Mouse (Mus musculus) midbrain, embryonic 13.5 days (tissue): ENCODE data around the gene Cnnm2. TPM values are rescaled to one million over a fixed set of nuclear protein-coding genes. Genes with fewer than 3 reads are reported as not detected.

Experiments used
- ATAC-seq: fragments of 200-750 bp; cut with Nextera tagmentation; 2 replicates; pipeline ENCODE4 v1.8.0; 2017; ENCODE audit warnings: mild to moderate bottlenecking, moderate TSS enrichment, moderate library complexity
- H3K27ac ChIP-seq: fragments of 300-500 bp; sonication (generic); 2 replicates; pipeline ENCODE4 v1.5.1; 2015; ENCODE audit warnings: inconsistent platforms, mild to moderate bottlenecking, moderate library complexity
- H3K27me3 ChIP-seq: fragments of 300-500 bp; sonication (generic); 2 replicates; pipeline ENCODE4 v1.6.1; 2015; ENCODE audit warnings: mild to moderate bottlenecking, inconsistent platforms
- H3K36me3 ChIP-seq: fragments of 300-500 bp; sonication (generic); 2 replicates; pipeline ENCODE4 v1.6.1; 2015; ENCODE audit warnings: mild to moderate bottlenecking, inconsistent platforms
- H3K4me1 ChIP-seq: fragments of 300-500 bp; sonication (generic); replicated peaks from 2 replicates; pipeline ENCODE4 v1.6.1; 2015; ENCODE audit warnings: inconsistent platforms
- H3K4me2 ChIP-seq: fragments of 300-500 bp; sonication (generic); replicated peaks from 2 replicates; pipeline ENCODE4 v1.6.1; 2015; ENCODE audit warnings: moderate library complexity, mild to moderate bottlenecking, inconsistent platforms
- H3K4me3 ChIP-seq: fragments of 300-500 bp; sonication (generic); replicated peaks from 2 replicates; pipeline ENCODE4 v1.5.1; 2015; ENCODE audit warnings: mild to moderate bottlenecking, inconsistent platforms
- H3K9ac ChIP-seq: fragments of 300-500 bp; sonication (generic); replicated peaks from 2 replicates; pipeline ENCODE4 v1.6.1; 2015; ENCODE audit warnings: mild to moderate bottlenecking, inconsistent platforms
- H3K9me3 ChIP-seq: fragments of 300-500 bp; sonication (generic); 2 replicates; pipeline ENCODE4 v1.6.1; 2016; ENCODE audit warnings: mild to moderate bottlenecking, inconsistent platforms
- WGBS: fragments of 180-500 bp; shearing (Covaris S2); methylation state at CpG from one replicate; pipeline ENCODE4 v1.1.7; 2015; 5-methylcytosine and 5-hydroxymethylcytosine counted together
- polyA plus RNA-seq: library from polyadenylated mRNA; unstranded; fragments of >200 nt; fragmentation: Nextera tagmentation; extraction: Ambion mirVana; gene quantifications from 2 replicates; pipeline ENCODE4 v1.2.1, GENCODE M21; 2015

Cnnm2 gene
- polyA plus RNA-seq, 1 experiment from 2014 or later = 7.5 TPM

- Histone ChIP-seq H3K27me3 (no peaks in the 10 kb centered on the region), H3K27ac (no peak overlapping the region), H3K4me2 (no peak overlapping the region), H3K9me3 (no peaks in the 10 kb centered on the region), H3K9ac (no peak overlapping the region), H3K4me1 (peaks cover 11% of the 10 kb centered on the region), H3K36me3 (no peaks in the 10 kb centered on the region), H3K4me3 (no peak overlapping the region)
- 90% methylated on average over 6 of the region's 6 CpGs for WGBS
- ATAC-seq = no peak
Observed at GRCm38 (mm10) chr19:46804751-46805150, 43.4 kb downstream of the Cnnm2 start.

- no peak for ATAC-seq
- 78% methylated on average over 9 of the region's 9 CpGs for WGBS
- no peaks in the 10 kb centered on the region for H3K36me3 ChIP-seq
Observed at GRCm38 (mm10) chr19:46805933-46806688, 44.7 kb downstream of the Cnnm2 start.

GRCm38 (mm10) chr19:46808261-46808660 is 46.9 kb downstream of the Cnnm2 start:
- ATAC-seq = no peak
- peaks cover 11% of the 10 kb centered on the region for H3K4me1 ChIP-seq
- WGBS = 97% methylated on average over 5 of the region's 5 CpGs
- no peaks in the 10 kb centered on the region for H3K36me3 ChIP-seq
- H3K9me3 ChIP-seq = no peaks in the 10 kb centered on the region
- no peak overlapping the region for H3K9ac ChIP-seq
- H3K27me3 ChIP-seq = no peaks in the 10 kb centered on the region
- no peak overlapping the region for H3K27ac ChIP-seq
- H3K4me2 ChIP-seq = no peak overlapping the region
- H3K4me3 ChIP-seq = no peak overlapping the region

More at GRCm38 (mm10) chr19:46805933-46806688, 44.7 kb downstream of the Cnnm2 start:
- Histone ChIP-seq H3K27ac (no peak overlapping the region), H3K27me3 (no peaks in the 10 kb centered on the region), H3K9ac (no peak overlapping the region), H3K9me3 (no peaks in the 10 kb centered on the region), H3K4me2 (no peak overlapping the region), H3K4me3 (no peak overlapping the region), H3K4me1 (peaks cover 11% of the 10 kb centered on the region)

- WGBS = 90% methylated on average over 5 of the region's 5 CpGs
- H3K4me2 ChIP-seq = no peak overlapping the region
Observed at GRCm38 (mm10) chr19:46809031-46809430, 47.6 kb downstream of the Cnnm2 start.

GRCm38 (mm10) chr19:46819276-46819675 is 57.9 kb downstream of the Cnnm2 start:
- Histone ChIP-seq H3K4me2 (no peak overlapping the region), H3K9me3 (no peaks in the 10 kb centered on the region), H3K27ac (no peak overlapping the region), H3K9ac (no peak overlapping the region), H3K27me3 (no peaks in the 10 kb centered on the region), H3K4me1 (peaks cover 14% of the 10 kb centered on the region; the same call in 1 of the 2 replicates), H3K4me3 (no peak overlapping the region), H3K36me3 (no peaks in the 10 kb centered on the region)
- WGBS = 77% methylated on average over 7 of the region's 7 CpGs
- no peak for ATAC-seq

More at GRCm38 (mm10) chr19:46809031-46809430, 47.6 kb downstream of the Cnnm2 start:
- H3K4me3 ChIP-seq = no peak overlapping the region
- H3K27ac ChIP-seq = no peak overlapping the region
- H3K27me3 ChIP-seq = no peaks in the 10 kb centered on the region
- H3K36me3 ChIP-seq = no peaks in the 10 kb centered on the region
- H3K4me1 ChIP-seq = peaks cover 7% of the 10 kb centered on the region
- H3K9ac ChIP-seq = no peak overlapping the region
- ATAC-seq = no peak
- H3K9me3 ChIP-seq = no peaks in the 10 kb centered on the region

GRCm38 (mm10) chr19:46822491-46822890 is 61.1 kb downstream of the Cnnm2 start:
- no peak overlapping the region for H3K9ac ChIP-seq
- H3K4me3 ChIP-seq = no peak overlapping the region
- H3K27ac ChIP-seq = no peak overlapping the region
- 90% methylated on average over 4 of the region's 4 CpGs for WGBS
- no peak overlapping the region for H3K4me2 ChIP-seq
- H3K27me3 ChIP-seq = no peaks in the 10 kb centered on the region
- ATAC-seq = no peak
- H3K9me3 ChIP-seq = no peaks in the 10 kb centered on the region
- peaks cover 13% of the 10 kb centered on the region; the same call in 1 of the 2 replicates for H3K4me1 ChIP-seq
- H3K36me3 ChIP-seq = no peaks in the 10 kb centered on the region

- Histone ChIP-seq H3K4me2 (no peak overlapping the region), H3K36me3 (no peaks in the 10 kb centered on the region), H3K9ac (no peak overlapping the region), H3K27me3 (no peaks in the 10 kb centered on the region), H3K4me1 (0 out of 2 replicates have a peak, but pooled peaks cover 4% of the 10 kb centered on the region), H3K9me3 (no peaks in the 10 kb centered on the region), H3K27ac (no peak overlapping the region), H3K4me3 (no peak overlapping the region)
- no peak for ATAC-seq
- WGBS = 82% methylated on average over 5 of the region's 5 CpGs
Observed at GRCm38 (mm10) chr19:46823759-46824158, 62.4 kb downstream of the Cnnm2 start.

GRCm38 (mm10) chr19:46824867-46825266 is 63.5 kb downstream of the Cnnm2 start:
- no peaks in the 10 kb centered on the region for H3K4me1 ChIP-seq
- no peak overlapping the region for H3K4me3 ChIP-seq
- ATAC-seq = no peak
- no peak overlapping the region for H3K9ac ChIP-seq
- no peaks in the 10 kb centered on the region for H3K9me3 ChIP-seq
- H3K27ac ChIP-seq = no peak overlapping the region
- H3K4me2 ChIP-seq = no peak overlapping the region
- WGBS = 86% methylated on average over 7 of the region's 7 CpGs
- no peaks in the 10 kb centered on the region for H3K27me3 ChIP-seq
- no peaks in the 10 kb centered on the region for H3K36me3 ChIP-seq

GRCm38 (mm10) chr19:46827654-46828165 is 66.3 kb downstream of the Cnnm2 start:
- Histone ChIP-seq H3K4me3 (no peak overlapping the region), H3K27me3 (no peaks in the 10 kb centered on the region), H3K36me3 (no peaks in the 10 kb centered on the region), H3K27ac (no peak overlapping the region), H3K4me1 (peaks cover 4% of the 10 kb centered on the region; the same call in 1 of the 2 replicates), H3K4me2 (no peak overlapping the region), H3K9me3 (no peaks in the 10 kb centered on the region), H3K9ac (no peak overlapping the region)
- ATAC-seq = no peak
- 92% methylated on average over 5 of the region's 5 CpGs for WGBS

- H3K36me3 ChIP-seq = no peaks in the 10 kb centered on the region
- peaks cover 4% of the 10 kb centered on the region; the same call in 1 of the 2 replicates for H3K4me1 ChIP-seq
- ATAC-seq = no peak
- 73% methylated on average over 3 of the region's 3 CpGs for WGBS
- H3K27me3 ChIP-seq = no peaks in the 10 kb centered on the region
- no peak overlapping the region for H3K9ac ChIP-seq
- no peaks in the 10 kb centered on the region for H3K9me3 ChIP-seq
- no peak overlapping the region for H3K4me3 ChIP-seq
- no peak overlapping the region for H3K27ac ChIP-seq
- no peak overlapping the region for H3K4me2 ChIP-seq
Observed at GRCm38 (mm10) chr19:46828961-46829360, 67.6 kb downstream of the Cnnm2 start.

GRCm38 (mm10) chr19:46831381-46831780 is 70.0 kb downstream of the Cnnm2 start:
- Histone ChIP-seq H3K4me2 (no peak overlapping the region), H3K36me3 (no peaks in the 10 kb centered on the region), H3K27me3 (no peaks in the 10 kb centered on the region), H3K27ac (no peak overlapping the region), H3K9me3 (no peaks in the 10 kb centered on the region), H3K4me1 (peaks cover 7% of the 10 kb centered on the region; the same call in 1 of the 2 replicates), H3K4me3 (no peak overlapping the region), H3K9ac (no peak overlapping the region)
- no peak for ATAC-seq
- WGBS = 84% methylated on average over 9 of the region's 9 CpGs

- 94% methylated on average over 5 of the region's 5 CpGs for WGBS
- peaks cover 7% of the 10 kb centered on the region; the same call in 1 of the 2 replicates for H3K4me1 ChIP-seq
Observed at GRCm38 (mm10) chr19:46834301-46834700, 72.9 kb downstream of the Cnnm2 start.

More at GRCm38 (mm10) chr19:46834301-46834700, 72.9 kb downstream of the Cnnm2 start:
- H3K9me3 ChIP-seq = no peaks in the 10 kb centered on the region
- no peak for ATAC-seq
- no peak overlapping the region for H3K4me2 ChIP-seq
- no peak overlapping the region for H3K4me3 ChIP-seq
- no peaks in the 10 kb centered on the region for H3K36me3 ChIP-seq
- H3K27ac ChIP-seq = no peak overlapping the region
- H3K27me3 ChIP-seq = no peaks in the 10 kb centered on the region
- H3K9ac ChIP-seq = no peak overlapping the region
